Mouse (Mus musculus) Muller cell, postnatal 12 days (primary cell): ENCODE results near the gene Gm13723.

Experiments
- DNase-seq: peaks from one replicate; pipeline ENCODE4 v3.0.0-alpha.2; 2015; ENCODE audit errors: inconsistent ontology term

Gene Gm13723

DNA sequence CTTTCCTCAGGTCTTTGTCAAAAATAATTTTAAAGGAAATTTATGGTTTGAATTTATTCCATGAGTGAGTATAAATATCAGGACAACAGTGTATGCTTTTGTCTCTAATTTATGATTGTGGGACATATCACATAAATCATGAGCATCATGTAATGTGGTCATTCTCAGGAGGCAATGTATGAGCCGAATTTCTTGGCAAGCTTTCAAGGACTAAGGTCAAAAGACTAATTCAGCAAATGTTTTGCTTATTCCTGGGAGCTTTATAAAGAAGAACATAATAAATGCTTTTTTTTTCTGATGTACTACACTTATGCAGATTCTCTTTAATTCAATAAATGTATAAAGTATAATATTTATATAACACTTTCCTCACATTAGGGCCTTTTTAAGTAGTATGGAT, at the start of gene Gm13723:
Gene Gm13723, minus strand, starts transcription at position 101 of the 400 bp plus-strand sequence.
- DNase-seq = no peak

DNA sequence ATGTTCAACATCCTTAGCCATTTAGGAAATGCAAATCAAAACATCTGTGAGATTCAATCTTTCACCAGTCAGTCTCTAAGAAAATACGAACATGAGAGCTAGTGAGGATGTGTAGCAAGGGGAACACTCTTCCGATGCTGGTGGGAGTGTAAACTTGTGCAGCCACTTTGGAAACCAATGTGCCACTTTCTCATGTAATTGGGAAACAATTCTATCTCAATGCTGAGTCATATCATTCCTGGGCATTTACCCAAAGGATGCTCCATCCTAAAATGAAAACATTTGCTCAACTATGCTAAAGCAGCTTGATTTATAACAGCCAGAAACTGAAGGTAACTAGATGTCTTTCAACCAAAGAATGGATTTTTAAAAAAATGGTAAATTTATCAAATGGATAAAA, 31.0 kb upstream of the Gm13723 start:
- DNase-seq = no peak

DNA sequence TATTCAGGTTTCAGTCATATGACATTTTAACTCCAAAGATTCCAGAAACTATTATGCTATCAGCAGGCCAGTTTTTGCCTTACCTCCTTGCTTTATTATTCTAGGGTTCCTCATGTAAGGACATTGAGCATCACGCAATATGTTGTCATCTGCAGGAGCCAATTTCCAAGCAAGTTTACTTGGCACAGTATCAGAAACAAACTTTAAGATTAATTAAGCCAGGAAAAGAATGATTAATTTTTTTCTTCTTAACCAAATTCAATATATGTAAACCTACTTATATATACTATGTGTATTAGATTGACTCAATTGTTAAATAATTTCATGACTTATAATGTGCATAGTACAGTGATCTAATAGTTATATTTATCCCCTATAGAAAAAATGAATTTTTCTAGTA, 17.5 kb upstream of the Gm13723 start, which contains the start of gene Olfr1097:
Gene Olfr1097, minus strand, starts transcription at position 101 of the 400 bp plus-strand sequence.
- no peak for DNase-seq

DNA sequence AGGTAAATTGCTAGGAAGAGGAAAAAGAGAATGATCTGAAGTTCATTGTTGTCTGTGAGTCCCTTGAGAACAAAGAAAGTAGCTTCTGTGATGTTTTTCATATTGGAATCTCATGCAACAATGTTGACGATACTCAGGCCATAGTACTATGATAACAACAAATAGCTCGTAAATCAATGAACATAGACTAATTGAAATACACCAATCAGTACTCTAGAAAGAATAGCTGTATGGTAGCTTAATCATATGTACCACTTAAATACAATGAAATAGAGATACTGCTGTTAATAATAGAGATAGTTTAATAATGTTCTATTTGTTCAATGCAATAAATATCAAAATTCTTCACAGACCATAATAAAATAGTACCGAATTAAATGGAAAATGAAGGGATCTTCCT, 23.0 kb downstream of the Gm13723 start, which contains the start of gene Olfr1095:
Gene Olfr1095, minus strand, starts transcription at position 101 of the 400 bp plus-strand sequence.
- no peak for DNase-seq

DNA sequence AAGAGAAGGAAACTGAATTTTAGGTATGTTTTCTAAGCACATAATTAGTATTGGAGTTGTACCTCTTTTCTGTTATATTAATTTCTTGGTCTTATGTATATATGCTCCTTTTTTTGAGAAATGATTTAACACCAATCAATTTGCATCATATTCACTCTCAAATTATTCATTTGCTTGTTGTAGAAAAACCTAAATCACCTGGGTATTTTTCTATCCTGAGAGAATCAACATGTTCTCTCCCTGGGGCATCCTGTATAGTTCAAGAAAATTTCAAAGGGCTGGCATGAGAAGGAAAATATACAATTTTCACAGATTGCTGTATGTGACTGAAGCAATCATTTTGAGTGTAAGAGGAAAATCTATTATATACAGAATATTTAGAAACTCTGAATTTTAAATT, 50.2 kb downstream of the Gm13723 start, which contains the start of gene Olfr1094:
Gene Olfr1094, plus strand, starts transcription at position 301 of the 400 bp plus-strand sequence.
- no peak for DNase-seq
